Mouse (Mus musculus) MEL (cell line): ENCODE results near the gene Btbd18. TPM values are rescaled to one million over a fixed set of nuclear protein-coding genes. Genes with fewer than 3 reads are reported as not detected.

ENCODE experiments used
- DNase-seq: peaks from one replicate; pipeline ENCODE4 v3.0.0; 2011; ENCODE audit warnings: low read depth, low spot score
- H3K27ac ChIP-seq: 2 replicates; pipeline ENCODE4 v1.5.1; 2012; ENCODE audit warnings: low read depth, mild to moderate bottlenecking, control low read depth, low read length, moderate library complexity; ENCODE audit not compliant: control insufficient read depth
- H3K27me3 ChIP-seq, 2 experiments: fragments of 150-350 bp in 1 of 2; sonication (generic) in 1 of 2; 2 replicates each; pipeline ENCODE4 v1.6.1; 2012; ENCODE audit warnings: low read length in 2 of 2, mild to moderate bottlenecking in 2 of 2, improper control_type of control experiment in 1 of 2, moderate library complexity in 1 of 2; ENCODE audit not compliant: insufficient read depth in 2 of 2, control insufficient read depth in 1 of 2
- H3K36me3 ChIP-seq, 2 experiments: 2 replicates each; pipeline ENCODE4 v1.6.1; 2012 to 2014; ENCODE audit warnings: low read length in 2 of 2, improper control_type of control experiment in 1 of 2, inconsistent platforms in 1 of 2, mild to moderate bottlenecking in 1 of 2; ENCODE audit not compliant: insufficient read depth in 2 of 2, control insufficient read depth in 1 of 2
- H3K4me1 ChIP-seq, 2 experiments: fragments of 150-350 bp in 1 of 2; sonication (generic) in 1 of 2; 2 replicates each; pipeline ENCODE4 v1.6.1; 2012; ENCODE audit warnings: low read length in 2 of 2, improper control_type of control experiment in 1 of 2, mild to moderate bottlenecking in 1 of 2; ENCODE audit not compliant: insufficient read depth in 2 of 2, control insufficient read depth in 1 of 2
- H3K4me3 ChIP-seq, 2 experiments: fragments of 150-350 bp in 1 of 2; sonication (generic) in 1 of 2; 2 replicates each; pipeline ENCODE4 v1.5.1; 2012; ENCODE audit warnings: low read depth in 2 of 2, low read length in 2 of 2, mild to moderate bottlenecking in 2 of 2, moderate library complexity in 2 of 2, control low read depth in 1 of 2, improper control_type of control experiment in 1 of 2; ENCODE audit not compliant: control insufficient read depth in 1 of 2, insufficient read depth in 1 of 2
- H3K79me2 ChIP-seq: 2 replicates; pipeline ENCODE4 v1.6.1; 2012; ENCODE audit warnings: mild to moderate bottlenecking, low read length, moderate library complexity; ENCODE audit not compliant: control insufficient read depth, poor library complexity, insufficient read depth
- H3K9ac ChIP-seq: 2 replicates; pipeline ENCODE4 v1.6.1; 2012; ENCODE audit warnings: low read depth, mild to moderate bottlenecking, control low read depth, low read length, moderate library complexity; ENCODE audit not compliant: control insufficient read depth, poor library complexity, severe bottlenecking
- H3K9me3 ChIP-seq: fragments of 150-350 bp; sonication (generic); replicated peaks from 2 replicates; pipeline ENCODE4 v1.6.1; 2012; ENCODE audit warnings: mild to moderate bottlenecking, low read length, improper control_type of control experiment, moderate library complexity; ENCODE audit not compliant: insufficient read depth
- CHD1 ChIP-seq: IDR thresholded peaks from 2 replicates; pipeline ENCODE4 v1.6.1; 2012; ENCODE audit warnings: low read depth, mild to moderate bottlenecking, inconsistent platforms, low read length, improper control_type of control experiment
- CHD2 ChIP-seq: IDR thresholded peaks from 2 replicates; pipeline ENCODE4 v1.6.1; 2011; ENCODE audit warnings: low read length, improper control_type of control experiment
- CTCF ChIP-seq, 3 experiments: IDR thresholded peaks in 2 of 3; conservative IDR thresholded peaks in 1 of 3; 2 replicates each; pipeline ENCODE4 v1.5.1; 2011 to 2012; ENCODE audit warnings: low read length in 3 of 3, low read depth in 2 of 3, mild to moderate bottlenecking in 2 of 3, improper control_type of control experiment in 1 of 3, inconsistent platforms in 1 of 3, mixed read lengths in 1 of 3, moderate library complexity in 1 of 3; ENCODE audit not compliant: control insufficient read depth in 1 of 3, insufficient read depth in 1 of 3, poor library complexity in 1 of 3, severe bottlenecking in 1 of 3
- E2F4 ChIP-seq: IDR thresholded peaks from 2 replicates; pipeline ENCODE4 v1.6.1; 2011; ENCODE audit warnings: low read depth, low read length, improper control_type of control experiment, borderline replicate concordance
- ETS1 ChIP-seq: IDR thresholded peaks from 2 replicates; pipeline ENCODE4 v1.6.1; 2012; ENCODE audit warnings: low read depth, mild to moderate bottlenecking, inconsistent platforms, low read length, improper control_type of control experiment, moderate library complexity
- GATA1 ChIP-seq: IDR thresholded peaks from 2 replicates; pipeline ENCODE4 v1.6.1; 2011; ENCODE audit warnings: low read depth, low read length, improper control_type of control experiment
- HCFC1 ChIP-seq: IDR thresholded peaks from 2 replicates; pipeline ENCODE4 v1.6.1; 2012; ENCODE audit warnings: low read depth, mild to moderate bottlenecking, inconsistent platforms, low read length, improper control_type of control experiment, moderate library complexity
- JUND ChIP-seq: IDR thresholded peaks from 2 replicates; pipeline ENCODE4 v1.6.1; 2011; ENCODE audit warnings: low read depth, mild to moderate bottlenecking, improper control_type of control experiment, low read length
- KAT2A ChIP-seq: conservative IDR thresholded peaks from 2 replicates; pipeline ENCODE4 v1.6.1; 2012; ENCODE audit warnings: low read depth, low read length, improper control_type of control experiment, inconsistent platforms
- MAX ChIP-seq: IDR thresholded peaks from 2 replicates; pipeline ENCODE4 v1.6.1; 2011; ENCODE audit warnings: low read length, improper control_type of control experiment
- MYC ChIP-seq: IDR thresholded peaks from 2 replicates; pipeline ENCODE4 v1.6.1; 2011; ENCODE audit warnings: low read depth, mild to moderate bottlenecking, low read length, improper control_type of control experiment, moderate library complexity
- NELFE ChIP-seq: IDR thresholded peaks from 2 replicates; pipeline ENCODE4 v1.6.1; 2011; ENCODE audit warnings: low read depth, low read length, improper control_type of control experiment
- POLR2A ChIP-seq, 2 experiments: IDR thresholded peaks; 2 replicates each; pipeline ENCODE4 v1.6.1; 2011 to 2012; ENCODE audit warnings: low read length in 2 of 2, mild to moderate bottlenecking in 2 of 2, control low read depth in 1 of 2, improper control_type of control experiment in 1 of 2, low read depth in 1 of 2, moderate library complexity in 1 of 2; ENCODE audit not compliant: control insufficient read depth in 1 of 2, insufficient read depth in 1 of 2, poor library complexity in 1 of 2
- POLR2AphosphoS2 ChIP-seq: IDR thresholded peaks from 2 replicates; pipeline ENCODE4 v1.6.1; 2011; ENCODE audit warnings: low read length, improper control_type of control experiment
- RAD21 ChIP-seq: IDR thresholded peaks from 2 replicates; pipeline ENCODE4 v1.6.1; 2011; ENCODE audit warnings: mild to moderate bottlenecking, low read depth, low read length, improper control_type of control experiment
- SIN3A ChIP-seq: IDR thresholded peaks from 2 replicates; pipeline ENCODE4 v1.6.1; 2012; ENCODE audit warnings: low read length, improper control_type of control experiment, inconsistent platforms
- SMC3 ChIP-seq: IDR thresholded peaks from 2 replicates; pipeline ENCODE4 v1.6.1; 2011; ENCODE audit warnings: low read depth, low read length, improper control_type of control experiment
- TBP ChIP-seq: IDR thresholded peaks from 2 replicates; pipeline ENCODE4 v1.8.0; 2011; ENCODE audit warnings: low read depth, low read length, improper control_type of control experiment
- USF2 ChIP-seq, 2 experiments: IDR thresholded peaks; 2 replicates each; pipeline ENCODE4 v1.6.1; 2011 to 2012; ENCODE audit warnings: improper control_type of control experiment in 2 of 2, low read length in 2 of 2, borderline replicate concordance in 1 of 2, inconsistent platforms in 1 of 2, low read depth in 1 of 2, mild to moderate bottlenecking in 1 of 2; ENCODE audit not compliant: insufficient read depth in 1 of 2
- ZMIZ1 ChIP-seq: IDR thresholded peaks from 2 replicates; pipeline ENCODE4 v1.6.1; 2012; ENCODE audit warnings: low read depth, mild to moderate bottlenecking, inconsistent platforms, low read length, improper control_type of control experiment, moderate library complexity
- ZNF384 ChIP-seq: IDR thresholded peaks from 2 replicates; pipeline ENCODE4 v1.6.1; 2012; ENCODE audit warnings: low read depth, mild to moderate bottlenecking, inconsistent platforms, low read length, improper control_type of control experiment
- polyA plus RNA-seq, 2 experiments: library from polyadenylated mRNA; stranded (reverse) in 1 of 2; unstranded in 1 of 2; fragments of >175 nt in 1 of 2; fragments of >200 nt in 1 of 2; gene quantifications; 2 replicates each; pipeline versions ENCODE4 v1.2.1 to v1.2.4; 2012; ENCODE audit warnings: low replicate concordance in 2 of 2, low read depth in 1 of 2; ENCODE audit not compliant: insufficient read length in 2 of 2, insufficient read depth in 1 of 2, missing spikeins in 1 of 2
- total RNA-seq: library from RNA; depleted of rRNA; stranded (reverse); fragments of 300-350 nt; gene quantifications from 2 replicates; pipeline ENCODE4 v1.2.3, GENCODE M21; 2012

The Btbd18 gene
- total and polyA plus RNA-seq, 3 experiments, result 0.04 to 0.07 TPM; not detected in 1

GRCm38 (mm10) chr2:84650464-84651195 is 8.2 kb upstream of the Btbd18 start, which contains the start of gene Ctnnd1:
Ctnnd1 (minus strand) TSS chr2:84650765.
- Histone ChIP-seq H3K9ac (peak within 1 kb of the TSS; percentile 72), H3K27me3 (no peaks in the 10 kb centered on the region), H3K79me2 (peaks cover 29% of the 10 kb centered on the region), H3K4me1 (peaks cover 3 to 4% of the 10 kb centered on the region in 2 experiments; a peak in 3 of 4 replicates), H3K27ac (peak within 1 kb of the TSS; percentile 55), H3K4me3 (peak within 1 kb of the TSS; percentile 70 to 97), H3K36me3 (peaks cover 0 to 10% of the 10 kb centered on the region in 2 experiments; a peak in 3 of 4 replicates), H3K9me3 (no peaks in the 10 kb centered on the region)
- DNase-seq, result peak; percentile 94
- peak; percentile 92 for TF ChIP-seq POLR2AphosphoS2
- TF ChIP-seq HCFC1, result peak; percentile 79
- peak; percentile 87 for TF ChIP-seq TBP
- TF ChIP-seq POLR2A (IDR thresholded peaks at IDR 0.05; ENCODE audit: control insufficient read depth in 1 of 2, insufficient read depth in 1 of 2, low read depth in 1 of 2, low read length in 2 of 2, poor library complexity in 1 of 2), result peak; percentile 74 to 88
- TF ChIP-seq ZNF384, result peak; percentile 99
- 0 out of 2 replicates have a peak, but pooled peaks have one; percentile 10 for TF ChIP-seq JUND
- 0 out of 2 replicates have a peak, but pooled peaks have one; percentile 9 for TF ChIP-seq GATA1
- peak; percentile 85 for TF ChIP-seq NELFE
- no peak for TF ChIP-seq E2F4
- no peak for TF ChIP-seq KAT2A
- TF ChIP-seq ZMIZ1, result peak; percentile 76
- TF ChIP-seq ETS1, result 0 out of 2 replicates have a peak, but pooled peaks have one; percentile 43
- peak; percentile 63; the same call in 1 of the 2 replicates for TF ChIP-seq SIN3A
- no peak for TF ChIP-seq CHD1

GRCm38 (mm10) chr2:84653354-84653753 is 5.5 kb upstream of the Btbd18 start:
- Histone ChIP-seq H3K27me3 (no peaks in the 10 kb centered on the region), H3K27ac (no peak overlapping the region), H3K4me3 (no peak overlapping the region), H3K4me1 (peaks cover 2 to 3% of the 10 kb centered on the region in 2 experiments), H3K79me2 (peaks cover 10% of the 10 kb centered on the region), H3K36me3 (peaks cover 0 to 9% of the 10 kb centered on the region in 2 experiments; a peak in 2 of 4 replicates), H3K9me3 (no peaks in the 10 kb centered on the region), H3K9ac (no peak overlapping the region)
- DNase-seq, result no peak
- TF ChIP-seq POLR2A (IDR thresholded peaks at IDR 0.05; ENCODE audit: control insufficient read depth in 1 of 2, insufficient read depth in 1 of 2, low read depth in 1 of 2, low read length in 2 of 2, poor library complexity in 1 of 2) (no peak), CTCF (IDR thresholded peaks at IDR 0.05 in 2 of 3, conservative IDR thresholded peaks at IDR 0.05 in 1 of 3; ENCODE audit: control insufficient read depth in 1 of 3, insufficient read depth in 1 of 3, low read depth in 2 of 3, low read length in 3 of 3, poor library complexity in 1 of 3, severe bottlenecking in 1 of 3) (peak; percentile 3 to 40 (median 18); a peak in 3 of 6 replicates), USF2 (IDR thresholded peaks at IDR 0.05; ENCODE audit: borderline replicate concordance in 1 of 2, insufficient read depth in 1 of 2, low read depth in 1 of 2, low read length in 2 of 2) (no peak), SMC3 (peak; percentile 47), MYC (peak; percentile 84), CHD2 (no peak), KAT2A (no peak), RAD21 (peak; percentile 30), POLR2AphosphoS2 (no peak), ZMIZ1 (no peak), MAX (no peak), HCFC1 (no peak), SIN3A (no peak)
